Mouse (Mus musculus): Measurements from ENCODE around the gene Gm28053.

DNA sequence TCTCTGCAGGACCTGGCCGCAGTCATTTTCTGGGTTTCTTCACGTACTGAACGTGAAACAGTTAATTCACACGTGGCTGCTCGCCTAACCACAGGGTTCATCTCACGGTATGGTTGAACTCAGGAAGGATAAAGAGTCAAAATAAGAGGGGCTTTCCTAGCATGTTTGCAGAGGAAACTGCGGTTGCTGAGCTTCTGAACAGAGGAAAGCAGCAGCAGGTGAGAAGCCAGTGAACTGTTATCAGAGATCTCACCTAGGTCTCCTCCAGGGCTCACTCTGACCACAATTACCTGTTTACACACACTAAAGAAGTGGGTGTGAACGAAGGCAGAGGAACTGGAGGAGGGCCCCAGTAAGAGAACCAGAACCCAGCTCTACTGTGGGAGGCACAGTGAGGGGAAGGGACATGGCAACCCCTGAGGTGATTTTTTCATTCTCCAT is 14.5 kb downstream of the Gm28053 start:
- TF ChIP-seq CTCF (IDR thresholded peaks at IDR 0.05; ENCODE audit: low read depth) (no peak), EP300 (optimal IDR thresholded peaks at IDR 0.05) (no peak)

Data from stomach, postnatal 0 days (tissue).